Mouse (Mus musculus): Measurements from ENCODE around the gene Scfd2. TPM values are rescaled to one million over a fixed set of nuclear protein-coding genes. Genes with fewer than 3 reads are reported as not detected.

Scfd2 gene
- polyA plus RNA-seq, 1 experiment from 2014 or later: 15.9 TPM

DNA sequence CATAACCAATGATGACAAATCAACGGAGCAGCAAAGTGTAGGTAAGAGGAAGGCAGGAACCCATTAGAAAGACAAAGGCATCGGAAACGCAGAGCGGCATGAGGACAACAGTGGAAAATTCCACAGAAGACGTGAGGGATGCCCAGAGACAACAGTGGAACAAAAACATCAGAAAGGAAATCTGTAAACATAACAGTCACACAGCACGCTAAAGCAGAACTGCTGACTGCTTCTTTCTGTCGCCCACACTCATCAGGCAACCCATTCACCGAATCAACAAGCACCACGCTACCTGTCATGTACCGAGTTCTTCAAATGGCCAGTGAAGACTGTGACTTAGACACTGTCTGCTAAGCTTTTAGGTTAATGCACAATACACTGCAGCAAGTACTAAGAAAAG, 55.0 kb downstream of the Scfd2 start:
- ATAC-seq (ENCODE audit: insufficient number of reproducible peaks, low FRiP score, low TSS enrichment, low read depth) (no peak), DNase-seq (ENCODE audit: low spot score) (no peak)
- Histone ChIP-seq H3K9ac (ENCODE audit: low read length) (no peak overlapping the region), H3K4me1 (ENCODE audit: control insufficient read depth, insufficient read depth, low read length) (no peaks in the 10 kb centered on the region), H3K4me3 (ENCODE audit: low read depth, low read length) (no peak overlapping the region), H3K36me3 (ENCODE audit: control insufficient read depth, insufficient read depth, low read length) (no peaks in the 10 kb centered on the region), H3K27me3 (ENCODE audit: control insufficient read depth, insufficient read depth, low read length) (no peaks in the 10 kb centered on the region), H3K4me2 (ENCODE audit: low read depth, severe bottlenecking) (no peak overlapping the region), H3K9me3 (ENCODE audit: control insufficient read depth, low read length) (no peaks in the 10 kb centered on the region), H3K27ac (replicated peaks; ENCODE audit: low read depth, low read length) (no peak overlapping the region)
- WGBS: 92% methylated on average over 10 of the region's 10 CpGs

- H3K4me2 ChIP-seq (ENCODE audit: low read depth, severe bottlenecking): no peak overlapping the region
- no peak for ATAC-seq (ENCODE audit: insufficient number of reproducible peaks, low FRiP score, low TSS enrichment, low read depth)
- no peak overlapping the region for H3K9ac ChIP-seq (ENCODE audit: low read length)
- no peaks in the 10 kb centered on the region for H3K27me3 ChIP-seq (ENCODE audit: control insufficient read depth, insufficient read depth, low read length)
- H3K4me1 ChIP-seq (ENCODE audit: control insufficient read depth, insufficient read depth, low read length): no peaks in the 10 kb centered on the region
- peak; percentile 54 for DNase-seq (ENCODE audit: low spot score)
- no peak overlapping the region for H3K4me3 ChIP-seq (ENCODE audit: low read depth, low read length)
- no peaks in the 10 kb centered on the region for H3K36me3 ChIP-seq (ENCODE audit: control insufficient read depth, insufficient read depth, low read length)
- H3K27ac ChIP-seq (replicated peaks; ENCODE audit: low read depth, low read length): peak overlapping the region; percentile 11; the same call in 1 of the 2 replicates
- H3K9me3 ChIP-seq (ENCODE audit: control insufficient read depth, low read length): no peaks in the 10 kb centered on the region
- WGBS: 64% methylated on average over 11 of the region's 11 CpGs
Measured at GRCm38 (mm10) chr5:74473117-74473516, 58.4 kb downstream of the Scfd2 start.

GRCm38 (mm10) chr5:74470819-74471218, 60.7 kb downstream of the Scfd2 start:
- Histone ChIP-seq H3K9me3 (ENCODE audit: control insufficient read depth, low read length) (no peaks in the 10 kb centered on the region), H3K27ac (replicated peaks; ENCODE audit: low read depth, low read length) (no peak overlapping the region; the same call in 1 of the 2 replicates), H3K9ac (ENCODE audit: low read length) (no peak overlapping the region), H3K27me3 (ENCODE audit: control insufficient read depth, insufficient read depth, low read length) (no peaks in the 10 kb centered on the region), H3K4me1 (ENCODE audit: control insufficient read depth, insufficient read depth, low read length) (no peaks in the 10 kb centered on the region), H3K4me2 (ENCODE audit: low read depth, severe bottlenecking) (no peak overlapping the region), H3K36me3 (ENCODE audit: control insufficient read depth, insufficient read depth, low read length) (no peaks in the 10 kb centered on the region), H3K4me3 (ENCODE audit: low read depth, low read length) (no peak overlapping the region)
- DNase-seq (ENCODE audit: low spot score) (no peak), ATAC-seq (ENCODE audit: insufficient number of reproducible peaks, low FRiP score, low TSS enrichment, low read depth) (no peak)
- WGBS: 93% methylated on average over 3 of the region's 3 CpGs

DNA sequence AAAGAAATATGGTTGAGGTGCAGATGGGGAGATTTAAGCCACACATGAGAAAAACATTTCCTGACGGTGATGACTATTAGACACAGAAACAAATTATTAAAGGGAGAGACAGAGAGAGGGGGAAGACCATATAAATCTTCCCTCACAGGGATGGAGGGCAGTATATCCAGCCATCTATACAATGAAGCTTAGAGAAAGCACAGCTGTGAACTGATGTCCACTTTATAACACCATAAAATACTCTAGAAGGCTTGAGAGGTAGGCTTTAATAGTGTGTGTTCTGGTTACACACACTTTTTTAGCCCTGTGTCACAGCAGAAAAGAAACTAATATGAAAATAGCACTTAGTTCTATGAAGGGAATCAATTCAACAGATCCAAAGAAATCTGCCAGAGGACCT, 61.9 kb downstream of the Scfd2 start:
- Histone ChIP-seq H3K27me3 (ENCODE audit: control insufficient read depth, insufficient read depth, low read length) (no peaks in the 10 kb centered on the region), H3K4me2 (ENCODE audit: low read depth, severe bottlenecking) (no peak overlapping the region), H3K4me3 (ENCODE audit: low read depth, low read length) (no peak overlapping the region), H3K9me3 (ENCODE audit: control insufficient read depth, low read length) (no peaks in the 10 kb centered on the region), H3K27ac (replicated peaks; ENCODE audit: low read depth, low read length) (0 out of 2 replicates have a peak overlapping the region, but pooled peaks have one; percentile 0), H3K9ac (ENCODE audit: low read length) (no peak overlapping the region), H3K36me3 (ENCODE audit: control insufficient read depth, insufficient read depth, low read length) (no peaks in the 10 kb centered on the region), H3K4me1 (ENCODE audit: control insufficient read depth, insufficient read depth, low read length) (no peaks in the 10 kb centered on the region)
- DNase-seq (ENCODE audit: low spot score): no peak
- no peak; the same call in 1 of the 2 replicates for ATAC-seq (ENCODE audit: insufficient number of reproducible peaks, low FRiP score, low TSS enrichment, low read depth)
- WGBS: 18% methylated on average over 1 of the region's 1 CpGs

DNA sequence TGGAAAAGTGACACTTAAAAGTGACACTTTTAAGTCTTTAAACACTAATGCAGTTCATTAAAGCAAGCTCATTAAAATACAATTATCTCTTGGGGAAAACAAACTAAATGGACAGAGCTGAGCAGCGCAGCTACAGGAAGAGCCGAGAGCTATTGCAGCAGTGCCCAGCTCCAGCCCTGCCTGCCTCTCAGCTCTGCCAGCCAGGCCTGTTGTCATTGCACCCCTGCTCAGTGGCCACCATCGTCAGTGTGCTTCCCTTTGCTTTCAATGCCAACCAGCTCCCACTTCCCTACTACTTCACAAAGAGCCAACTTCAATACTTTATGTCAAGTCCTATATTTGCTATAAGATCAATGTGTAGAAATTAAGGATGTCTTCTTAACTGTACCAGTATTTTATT, 63.8 kb downstream of the Scfd2 start:
- Histone ChIP-seq H3K9ac (ENCODE audit: low read length) (no peak overlapping the region), H3K4me2 (ENCODE audit: low read depth, severe bottlenecking) (no peak overlapping the region), H3K27ac (replicated peaks; ENCODE audit: low read depth, low read length) (no peak overlapping the region), H3K36me3 (ENCODE audit: control insufficient read depth, insufficient read depth, low read length) (no peaks in the 10 kb centered on the region), H3K4me3 (ENCODE audit: low read depth, low read length) (no peak overlapping the region), H3K4me1 (ENCODE audit: control insufficient read depth, insufficient read depth, low read length) (no peaks in the 10 kb centered on the region), H3K9me3 (ENCODE audit: control insufficient read depth, low read length) (no peaks in the 10 kb centered on the region), H3K27me3 (ENCODE audit: control insufficient read depth, insufficient read depth, low read length) (no peaks in the 10 kb centered on the region)
- no peak for ATAC-seq (ENCODE audit: insufficient number of reproducible peaks, low FRiP score, low TSS enrichment, low read depth)
- 42% methylated on average over 3 of the region's 3 CpGs for WGBS
- DNase-seq (ENCODE audit: low spot score): no peak

GRCm38 (mm10) chr5:74456759-74457158, 74.8 kb downstream of the Scfd2 start:
- ATAC-seq (ENCODE audit: insufficient number of reproducible peaks, low FRiP score, low TSS enrichment, low read depth): no peak
- peaks cover 14% of the 10 kb centered on the region; the same call in 1 of the 2 replicates for H3K4me1 ChIP-seq (ENCODE audit: control insufficient read depth, insufficient read depth, low read length)

DNA sequence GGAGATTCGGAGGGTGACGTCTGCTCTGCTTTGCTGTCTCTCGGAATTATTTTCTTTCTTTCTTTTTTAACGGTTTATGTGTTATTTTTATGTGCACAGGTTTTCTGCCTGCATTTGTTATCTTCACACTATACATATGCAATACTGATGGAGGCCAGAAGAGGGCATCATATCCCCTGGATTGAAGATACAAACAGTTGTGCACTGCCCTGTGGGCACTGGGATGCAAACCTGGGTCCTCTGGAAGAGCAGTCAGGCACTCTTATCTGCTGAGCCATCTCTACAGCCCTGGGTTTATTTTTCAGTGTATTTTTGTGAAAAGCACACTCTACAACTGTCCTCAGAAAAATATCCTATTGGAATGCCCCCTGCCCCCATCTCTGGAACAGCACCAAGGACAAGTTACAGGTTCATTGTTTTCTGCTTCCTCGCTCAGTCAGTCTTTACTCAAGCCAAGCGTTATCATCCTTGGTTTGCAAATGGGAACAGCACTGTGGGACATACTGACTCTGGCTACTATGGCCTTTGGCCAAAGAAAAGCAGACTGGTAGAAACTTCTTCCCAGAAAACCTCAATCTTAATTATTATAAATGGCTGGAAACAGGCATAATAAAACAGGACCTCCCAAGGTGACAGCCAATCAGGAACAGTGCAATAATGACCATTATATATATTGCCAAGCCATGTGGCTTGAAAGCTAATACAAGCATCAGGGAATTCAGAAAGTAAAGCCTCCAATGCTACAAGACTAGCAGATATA, 75.9 kb downstream of the Scfd2 start:
- ATAC-seq (ENCODE audit: insufficient number of reproducible peaks, low FRiP score, low TSS enrichment, low read depth) (no peak), DNase-seq (ENCODE audit: low spot score) (no peak)
- peaks cover 17% of the 10 kb centered on the region for H3K4me1 ChIP-seq (ENCODE audit: control insufficient read depth, insufficient read depth, low read length)
- H3K27ac ChIP-seq (replicated peaks; ENCODE audit: low read depth, low read length): no peak overlapping the region
- no peaks in the 10 kb centered on the region for H3K36me3 ChIP-seq (ENCODE audit: control insufficient read depth, insufficient read depth, low read length)
- no peaks in the 10 kb centered on the region for H3K27me3 ChIP-seq (ENCODE audit: control insufficient read depth, insufficient read depth, low read length)
- H3K4me3 ChIP-seq (ENCODE audit: low read depth, low read length): no peak overlapping the region
- 84% methylated on average over 6 of the region's 6 CpGs for WGBS
- no peaks in the 10 kb centered on the region for H3K9me3 ChIP-seq (ENCODE audit: control insufficient read depth, low read length)
- no peak overlapping the region for H3K4me2 ChIP-seq (ENCODE audit: low read depth, severe bottlenecking)
- H3K9ac ChIP-seq (ENCODE audit: low read length): no peak overlapping the region

More at GRCm38 (mm10) chr5:74456759-74457158, 74.8 kb downstream of the Scfd2 start:
- Histone ChIP-seq H3K4me2 (ENCODE audit: low read depth, severe bottlenecking) (no peak overlapping the region), H3K36me3 (ENCODE audit: control insufficient read depth, insufficient read depth, low read length) (no peaks in the 10 kb centered on the region), H3K27me3 (ENCODE audit: control insufficient read depth, insufficient read depth, low read length) (no peaks in the 10 kb centered on the region), H3K27ac (replicated peaks; ENCODE audit: low read depth, low read length) (no peak overlapping the region), H3K9me3 (ENCODE audit: control insufficient read depth, low read length) (no peaks in the 10 kb centered on the region), H3K9ac (ENCODE audit: low read length) (no peak overlapping the region), H3K4me3 (ENCODE audit: low read depth, low read length) (no peak overlapping the region)
- DNase-seq (ENCODE audit: low spot score): no peak
- 78% methylated on average over 2 of the region's 2 CpGs for WGBS

DNA sequence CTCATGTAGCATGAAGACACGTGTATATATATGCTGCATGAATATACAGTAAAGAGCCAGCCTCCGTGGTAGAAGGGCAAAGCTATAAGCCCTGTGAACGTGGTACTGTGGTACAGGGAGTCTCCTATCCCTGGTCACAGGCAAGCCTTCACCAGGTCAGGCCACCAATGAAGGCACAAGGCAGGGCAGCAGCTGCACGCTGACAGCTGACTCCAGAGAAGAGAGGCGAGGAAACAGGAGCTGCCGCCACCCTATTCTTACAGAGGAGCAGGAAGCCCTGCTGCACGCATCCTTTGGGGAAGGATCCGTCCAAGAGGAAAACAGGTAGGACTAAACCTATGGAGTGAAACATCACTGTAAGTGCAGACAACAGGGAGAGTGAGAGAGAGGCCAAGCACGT, 76.5 kb downstream of the Scfd2 start:
- Histone ChIP-seq H3K27me3 (ENCODE audit: control insufficient read depth, insufficient read depth, low read length) (no peaks in the 10 kb centered on the region), H3K4me2 (ENCODE audit: low read depth, severe bottlenecking) (no peak overlapping the region), H3K4me1 (ENCODE audit: control insufficient read depth, insufficient read depth, low read length) (peaks cover 23% of the 10 kb centered on the region), H3K4me3 (ENCODE audit: low read depth, low read length) (no peak overlapping the region), H3K36me3 (ENCODE audit: control insufficient read depth, insufficient read depth, low read length) (no peaks in the 10 kb centered on the region), H3K27ac (replicated peaks; ENCODE audit: low read depth, low read length) (no peak overlapping the region), H3K9ac (ENCODE audit: low read length) (no peak overlapping the region), H3K9me3 (ENCODE audit: control insufficient read depth, low read length) (no peaks in the 10 kb centered on the region)
- WGBS: 80% methylated on average over 9 of the region's 9 CpGs
- ATAC-seq (ENCODE audit: insufficient number of reproducible peaks, low FRiP score, low TSS enrichment, low read depth) (no peak), DNase-seq (ENCODE audit: low spot score) (no peak)

DNA sequence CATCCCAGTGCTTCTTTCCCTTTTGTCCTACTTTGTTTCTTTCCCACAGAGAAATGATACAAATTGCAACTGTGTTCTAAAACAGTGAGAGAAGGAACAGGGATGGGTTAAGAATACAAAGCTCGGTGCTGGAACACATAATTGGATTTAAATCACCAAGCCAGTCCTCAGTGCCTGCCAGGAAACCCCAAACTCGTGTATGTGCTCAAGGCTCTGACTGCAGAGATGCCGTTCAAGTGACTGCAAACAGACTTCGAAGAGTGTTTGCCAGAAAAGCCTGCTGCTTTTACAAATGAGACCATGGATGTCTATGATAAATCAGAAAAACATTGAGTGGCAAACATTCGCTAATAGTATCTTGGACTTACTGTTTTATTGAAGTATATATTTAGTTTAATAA, 80.6 kb downstream of the Scfd2 start:
- ATAC-seq (ENCODE audit: insufficient number of reproducible peaks, low FRiP score, low TSS enrichment, low read depth): no peak

More for the DNA sequence above, 80.6 kb downstream of the Scfd2 start:
- no peak for DNase-seq (ENCODE audit: low spot score)
- Histone ChIP-seq H3K4me1 (ENCODE audit: control insufficient read depth, insufficient read depth, low read length) (peaks cover 32% of the 10 kb centered on the region), H3K9me3 (ENCODE audit: control insufficient read depth, low read length) (no peaks in the 10 kb centered on the region), H3K9ac (ENCODE audit: low read length) (no peak overlapping the region), H3K4me2 (ENCODE audit: low read depth, severe bottlenecking) (no peak overlapping the region), H3K4me3 (ENCODE audit: low read depth, low read length) (no peak overlapping the region), H3K36me3 (ENCODE audit: control insufficient read depth, insufficient read depth, low read length) (no peaks in the 10 kb centered on the region), H3K27ac (replicated peaks; ENCODE audit: low read depth, low read length) (no peak overlapping the region), H3K27me3 (ENCODE audit: control insufficient read depth, insufficient read depth, low read length) (no peaks in the 10 kb centered on the region)
- 37% methylated on average over 5 of the region's 5 CpGs for WGBS
